Mouse (Mus musculus): ENCODE measurements around the gene Hist1h2bf. TPM values are rescaled to one million over a fixed set of nuclear protein-coding genes. Genes with fewer than 3 reads are reported as not detected.
"Not testable (repeated sequence)": the region's sequence is repeated elsewhere in the genome, so short reads cannot be mapped to it uniquely, and the experiment has no call there.

The Hist1h2bf gene
- total RNA-seq (2015) (449 and 490 TPM in 2 replicates), total RNA-seq (2017) (736 and 744 TPM in 2 replicates)

DNA sequence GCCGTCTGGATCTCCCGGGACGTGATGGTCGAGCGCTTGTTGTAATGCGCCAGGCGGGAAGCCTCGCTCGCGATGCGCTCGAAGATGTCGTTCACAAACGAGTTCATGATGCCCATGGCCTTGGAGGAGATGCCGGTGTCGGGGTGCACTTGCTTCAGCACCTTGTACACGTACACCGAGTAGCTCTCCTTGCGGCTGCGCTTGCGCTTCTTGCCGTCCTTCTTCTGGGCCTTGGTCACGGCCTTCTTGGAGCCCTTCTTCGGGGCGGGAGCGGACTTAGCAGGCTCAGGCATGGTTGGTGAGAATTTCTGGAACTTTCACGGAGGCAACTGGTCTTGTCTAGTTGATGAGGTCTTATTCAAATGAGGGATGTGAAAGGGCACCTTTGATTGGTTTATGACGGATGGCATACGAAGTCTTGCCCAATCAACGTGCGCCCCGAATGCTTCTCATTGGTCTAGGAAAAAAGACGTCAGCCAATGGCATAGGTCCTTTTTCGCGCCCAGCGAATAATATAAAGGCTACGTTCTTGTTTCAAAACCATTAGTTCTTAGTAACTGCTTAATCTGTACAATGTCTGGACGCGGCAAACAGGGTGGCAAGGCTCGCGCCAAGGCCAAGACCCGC is at the start of gene Hist1h2bf, which contains the start of gene Hist1h2ad:
Gene Hist1h2bf (minus strand): TSS at position 299 of the 627 bp plus-strand sequence.
Gene Hist1h2ad (plus strand): TSS at position 484 of the 627 bp plus-strand sequence.
- ATAC-seq (ENCODE audit: poor library complexity, severe bottlenecking): peak; percentile 80

GRCm38 (mm10) chr13:23622861-23623450 is 49.0 kb upstream of the Hist1h2bf start:
- ATAC-seq (ENCODE audit: poor library complexity, severe bottlenecking): no peak

- peak; percentile 73 for ATAC-seq (ENCODE audit: poor library complexity, severe bottlenecking)
These were observed 48.2 kb upstream of the Hist1h2bf start, which contains the start of gene Hist1h1e for GRCm38 (mm10) chr13:23622175-23622671. Gene Hist1h1e, minus strand, starts transcription at chr13:23622558.

GRCm38 (mm10) chr13:23621532-23622174 is 47.7 kb upstream of the Hist1h2bf start:
- peak; percentile 65 for ATAC-seq (ENCODE audit: poor library complexity, severe bottlenecking)

DNA sequence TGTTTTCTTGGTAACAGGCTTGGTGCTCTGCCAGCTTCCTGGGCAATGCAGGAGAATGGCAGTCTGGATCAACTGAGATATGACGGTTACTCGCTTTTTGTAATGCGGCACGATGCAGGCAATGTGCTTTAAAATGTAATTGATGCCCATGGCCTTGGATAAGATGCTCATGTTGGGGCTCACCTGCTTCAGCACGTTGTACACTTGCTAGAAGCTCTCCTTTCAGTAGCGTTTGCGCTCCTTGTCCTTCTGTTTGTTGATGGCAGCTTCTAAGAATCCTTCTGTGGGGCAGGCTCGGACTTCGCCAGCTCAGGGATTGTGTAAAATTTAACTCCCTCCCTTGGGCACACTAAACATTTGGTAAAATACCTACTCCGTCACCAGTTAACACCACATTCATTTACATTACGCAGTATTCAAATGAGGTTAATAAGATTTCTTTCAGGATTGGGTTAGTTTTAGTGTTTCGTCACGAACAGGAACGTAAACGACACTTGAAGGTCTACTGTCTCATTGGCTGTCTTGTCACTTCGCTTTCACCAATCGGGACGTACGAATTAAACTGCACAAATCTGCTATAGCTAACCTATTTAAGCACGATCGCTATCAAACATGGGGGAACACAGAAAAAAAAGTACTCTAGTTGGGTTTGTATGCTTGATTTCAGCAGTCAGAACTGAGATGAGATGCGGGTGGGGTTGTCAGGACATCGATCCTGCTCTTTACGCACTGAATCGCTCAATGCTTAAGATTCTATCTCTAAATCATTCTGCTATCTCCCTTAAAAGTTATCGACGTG is 46.9 kb upstream of the Hist1h2bf start, which contains the start of gene Hist1h2be:
Gene Hist1h2be (minus strand): TSS at position 392 of the 799 bp plus-strand sequence.
- ATAC-seq (ENCODE audit: poor library complexity, severe bottlenecking): peak; percentile 63

DNA sequence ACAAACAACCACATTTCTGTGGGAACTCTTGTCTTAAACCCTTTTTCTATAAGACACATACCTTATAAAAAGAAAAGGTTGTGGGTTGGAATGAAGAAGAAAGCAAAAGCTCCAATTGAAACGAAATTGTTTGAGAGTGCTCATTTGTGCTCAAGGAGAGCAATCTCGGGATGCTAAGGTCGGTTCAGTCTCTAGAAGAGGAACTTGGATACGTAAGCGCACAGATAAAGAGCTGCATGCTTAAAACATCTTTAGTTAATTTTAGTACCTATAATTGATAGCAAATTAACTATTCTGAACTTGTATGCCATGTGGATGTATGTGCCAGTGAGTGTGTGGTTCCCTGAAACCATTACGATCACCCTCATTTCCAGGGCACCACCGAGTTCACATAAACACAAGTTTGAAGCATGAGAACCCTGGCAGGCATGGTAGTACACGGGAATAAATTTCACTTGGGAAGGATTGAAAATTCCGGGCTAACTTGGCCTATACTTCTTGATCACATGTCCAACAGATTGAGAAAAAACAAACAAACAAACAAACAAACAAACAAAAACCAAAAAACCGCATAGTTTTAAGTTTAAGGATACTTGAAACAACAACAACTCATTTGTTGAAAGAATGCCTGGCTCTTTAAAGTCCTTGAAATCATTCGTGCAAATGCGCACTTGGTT is 46.2 kb upstream of the Hist1h2bf start:
- ATAC-seq (ENCODE audit: poor library complexity, severe bottlenecking): no peak

DNA sequence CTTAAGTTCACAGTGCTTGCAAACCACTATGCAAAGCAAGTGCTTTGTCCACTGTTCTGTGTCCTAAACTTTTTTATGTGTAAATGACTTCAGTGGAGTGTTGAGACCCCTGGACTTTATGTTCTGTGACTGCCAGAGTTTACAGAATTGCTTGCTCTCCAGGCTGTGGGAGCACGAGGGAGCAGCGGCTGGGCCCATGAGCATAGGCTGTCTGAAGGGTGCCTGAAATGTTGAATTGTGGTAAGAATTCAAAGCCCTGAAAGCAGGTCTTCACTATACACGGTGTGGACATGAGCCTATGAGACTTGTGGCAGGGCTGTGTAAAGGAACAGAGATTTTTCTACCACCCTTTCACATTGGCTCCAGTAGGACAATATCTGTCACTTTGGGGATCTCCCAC is 37.6 kb upstream of the Hist1h2bf start:
- no peak for ATAC-seq (ENCODE audit: poor library complexity, severe bottlenecking)

DNA sequence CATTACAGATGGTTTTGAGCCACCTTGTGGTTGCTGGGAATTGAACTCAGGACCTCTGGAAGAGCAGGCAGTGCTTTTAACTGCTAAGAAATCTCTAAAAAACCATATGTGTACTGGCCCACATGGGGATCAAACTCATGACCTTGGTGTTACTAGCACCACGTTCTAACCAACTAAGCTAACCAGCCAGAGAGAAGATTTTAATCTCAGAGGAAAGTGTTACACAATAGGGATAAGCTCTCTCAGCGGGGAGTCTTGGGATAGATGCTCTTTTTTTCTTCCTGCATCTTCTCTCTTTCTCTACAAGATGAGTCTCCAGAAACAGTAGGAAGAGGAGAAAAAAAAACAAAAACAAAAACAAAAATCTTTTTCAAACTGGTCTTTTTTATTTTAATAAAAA is 36.4 kb upstream of the Hist1h2bf start:
- no peak for ATAC-seq (ENCODE audit: poor library complexity, severe bottlenecking)

DNA sequence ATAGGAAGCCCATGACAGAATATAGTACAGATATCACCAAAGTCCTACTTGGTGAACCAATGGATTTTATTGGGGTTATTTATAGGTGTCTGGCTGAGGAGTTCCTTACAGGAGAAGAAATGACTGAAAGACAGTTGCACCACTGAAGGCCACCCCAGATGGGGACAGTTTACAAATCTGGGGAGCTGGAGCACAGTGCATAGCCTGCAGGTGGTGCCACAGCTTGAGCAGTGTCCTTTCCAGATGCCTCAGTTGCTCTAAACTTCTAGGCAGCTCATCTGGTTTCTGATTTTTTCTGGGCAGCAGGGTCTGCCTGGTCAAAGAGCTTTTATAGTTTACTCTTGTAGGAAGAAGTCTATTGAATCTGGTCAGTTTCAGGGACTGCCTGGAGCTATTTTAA is 35.8 kb upstream of the Hist1h2bf start:
- ATAC-seq (ENCODE audit: poor library complexity, severe bottlenecking): no peak

- ATAC-seq (ENCODE audit: poor library complexity, severe bottlenecking): peak; percentile 35; the same call in 1 of the 2 replicates
These were observed 35.2 kb upstream of the Hist1h2bf start for GRCm38 (mm10) chr13:23609209-23609608.

DNA sequence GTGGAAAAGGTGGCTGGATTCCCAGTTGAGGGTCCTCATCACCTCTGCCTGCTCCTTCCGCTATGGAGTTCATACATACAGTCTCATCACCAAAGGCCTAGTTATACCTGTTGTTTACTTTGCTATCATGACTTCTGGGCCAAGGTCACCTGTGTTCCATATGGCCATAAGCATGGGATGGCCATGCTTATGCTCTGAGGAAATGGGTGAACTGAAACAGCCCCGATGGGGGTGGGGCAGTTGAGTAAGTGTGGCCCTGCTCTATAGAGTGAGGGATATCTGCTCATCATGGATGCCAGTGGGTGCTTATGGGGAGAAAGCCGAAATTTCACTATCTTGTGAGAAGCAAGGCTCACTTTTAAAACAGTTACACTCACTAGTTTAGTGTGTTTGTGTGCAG is 31.1 kb upstream of the Hist1h2bf start:
- ATAC-seq (ENCODE audit: poor library complexity, severe bottlenecking): no peak

DNA sequence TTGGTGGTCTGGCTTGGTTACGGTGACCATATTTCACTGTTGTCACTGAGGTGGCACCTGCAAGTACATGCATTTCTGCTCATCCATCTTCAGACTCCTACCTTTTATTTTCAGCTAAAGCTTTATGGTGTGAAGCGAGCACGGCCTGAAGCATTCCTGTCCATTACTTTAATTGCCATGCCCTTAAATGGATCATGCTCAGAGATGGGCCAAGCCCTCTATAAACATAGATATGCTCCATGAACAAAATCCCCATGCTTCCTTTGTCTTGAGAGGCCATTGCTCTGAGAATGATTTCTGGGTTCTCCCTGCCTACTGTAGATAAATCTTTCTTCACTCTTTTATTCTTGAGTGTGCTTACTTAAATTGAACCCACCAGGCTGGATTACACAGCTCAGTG is 30.5 kb upstream of the Hist1h2bf start:
- ATAC-seq (ENCODE audit: poor library complexity, severe bottlenecking): no peak

DNA sequence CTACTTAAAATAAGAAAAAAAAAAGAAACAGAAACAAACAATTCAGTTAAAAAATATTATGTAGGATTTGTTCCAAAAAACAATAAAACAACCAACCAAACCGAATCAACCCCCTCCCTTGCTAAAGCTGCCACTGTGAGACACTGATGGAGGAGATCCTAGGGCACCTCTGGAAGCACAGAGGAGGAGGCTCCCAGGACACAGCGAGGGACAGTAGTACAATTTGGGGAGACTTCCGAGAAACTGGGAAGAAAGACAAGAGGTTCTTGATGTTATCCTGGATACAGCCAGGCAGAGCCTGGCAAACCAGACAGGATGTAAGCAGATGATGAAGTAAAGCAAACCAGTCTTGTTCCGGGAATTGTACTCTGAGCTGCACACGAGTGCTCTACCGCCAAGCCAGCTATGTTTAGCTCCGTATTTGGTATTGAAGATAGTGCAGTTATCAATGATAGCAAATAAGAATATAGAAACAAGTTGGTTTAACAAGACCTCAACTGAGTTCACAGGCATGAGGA is 29.2 kb upstream of the Hist1h2bf start:
- no peak for ATAC-seq (ENCODE audit: poor library complexity, severe bottlenecking)

GRCm38 (mm10) chr13:23597957-23598356 is 24.0 kb upstream of the Hist1h2bf start:
- ATAC-seq (ENCODE audit: poor library complexity, severe bottlenecking): peak; percentile 80

DNA sequence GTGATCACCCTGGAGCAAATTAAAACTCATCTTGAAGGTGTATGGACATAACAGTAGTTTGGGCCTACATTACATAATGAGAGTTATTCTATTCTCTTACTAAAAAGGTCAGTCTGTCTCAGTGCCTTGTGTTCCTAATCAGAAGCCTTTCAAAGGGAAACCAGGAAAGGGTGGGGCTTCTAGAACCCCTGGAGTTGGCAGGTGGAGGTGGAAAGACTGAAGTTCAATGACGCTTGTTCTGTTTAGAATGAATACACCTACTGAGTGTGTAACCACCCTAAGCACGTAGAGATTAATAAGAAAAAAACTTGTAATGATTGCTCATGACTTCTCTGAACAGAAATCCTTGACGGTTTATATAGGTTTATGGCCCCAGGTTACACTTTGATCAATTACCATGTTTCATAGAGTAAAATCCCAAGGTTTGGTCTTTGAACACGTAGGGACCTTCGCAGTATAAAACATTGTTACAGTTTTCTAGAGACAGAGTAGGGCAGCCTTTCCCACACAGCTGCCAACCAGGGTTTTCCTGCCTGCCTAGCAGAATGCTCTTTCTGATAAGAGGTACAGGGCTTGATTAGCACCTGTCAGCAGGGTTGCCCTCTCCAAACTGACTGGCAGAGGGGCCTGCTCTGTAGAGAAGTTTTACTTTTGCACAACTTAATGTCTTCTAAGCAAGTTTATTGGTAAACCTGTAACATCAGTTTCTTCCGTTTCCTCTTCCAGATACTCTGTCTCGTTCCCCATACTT is 21.8 kb upstream of the Hist1h2bf start:
- ATAC-seq (ENCODE audit: poor library complexity, severe bottlenecking): no peak

DNA sequence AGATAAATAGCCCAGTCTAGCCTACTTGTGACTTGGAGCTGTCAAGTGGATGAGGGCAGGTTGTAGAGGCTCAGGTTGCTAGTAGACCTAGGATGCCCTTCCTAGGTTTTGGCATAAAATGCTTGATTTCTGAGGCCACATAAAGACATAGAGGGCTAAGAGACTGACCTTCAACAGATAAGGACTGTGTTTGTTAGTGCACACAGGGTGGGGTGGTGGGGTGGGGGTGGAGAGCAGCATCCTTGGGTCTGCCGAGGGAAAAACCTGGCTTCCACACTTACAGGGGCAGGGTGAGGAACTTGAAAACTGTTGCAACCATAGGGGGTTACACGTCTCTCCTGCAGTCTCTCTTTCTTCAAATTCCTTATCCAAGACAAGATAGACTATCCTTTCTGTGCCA is 21.2 kb upstream of the Hist1h2bf start:
- ATAC-seq (ENCODE audit: poor library complexity, severe bottlenecking): no peak

- no peak for ATAC-seq (ENCODE audit: poor library complexity, severe bottlenecking)
These were observed 19.2 kb upstream of the Hist1h2bf start for GRCm38 (mm10) chr13:23593051-23593770.

DNA sequence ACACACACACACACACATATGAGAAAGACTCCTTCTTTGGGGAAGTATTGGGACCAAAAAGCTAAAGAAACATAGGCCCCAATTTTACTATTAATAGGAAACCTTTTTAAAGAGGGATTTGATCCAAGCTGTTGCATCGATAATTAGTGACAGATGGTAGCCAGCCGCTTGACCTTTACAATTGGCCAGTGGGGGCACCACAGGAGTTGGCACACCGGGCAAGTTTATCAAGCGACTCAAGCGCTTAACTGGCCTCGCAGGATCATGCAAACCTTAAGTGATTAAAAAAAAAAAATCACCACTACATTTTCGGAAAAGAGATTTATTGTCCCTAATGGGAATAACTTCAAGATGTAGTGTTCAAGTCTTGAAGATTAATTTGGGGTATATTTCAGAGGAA is 18.6 kb upstream of the Hist1h2bf start:
- no peak for ATAC-seq (ENCODE audit: poor library complexity, severe bottlenecking)

GRCm38 (mm10) chr13:23591886-23592285 is 17.9 kb upstream of the Hist1h2bf start:
- not testable (repeated sequence) for ATAC-seq (ENCODE audit: poor library complexity, severe bottlenecking)

Measured in megakaryocyte, adult 5-6 weeks (primary cell).